Mouse (Mus musculus) splenic B cell, adult 2 months (primary cell): ENCODE results near the gene Zfp455.
"Not testable (repeated sequence)": the region's sequence is repeated elsewhere in the genome, so short reads cannot be mapped to it uniquely, and the experiment has no call there.

Experiments
- DNase-seq: peaks from one replicate; pipeline ENCODE4 v3.0.0-alpha.2; 2011; ENCODE audit warnings: low read depth, low spot score
- H3K27me3 ChIP-seq: 2 replicates; pipeline ENCODE4 v1.6.1; 2012; ENCODE audit warnings: mild to moderate bottlenecking, low read length, moderate library complexity, mixed read lengths; ENCODE audit not compliant: control insufficient read depth, poor library complexity, insufficient read depth, severe bottlenecking
- H3K36me3 ChIP-seq: 2 replicates; pipeline ENCODE4 v1.6.1; 2012; ENCODE audit warnings: mild to moderate bottlenecking, low read length, moderate library complexity, mixed read lengths; ENCODE audit not compliant: control insufficient read depth, poor library complexity, insufficient read depth, severe bottlenecking

Gene Zfp455

GRCm38 (mm10) chr13:67194340-67194894 lies at the start of gene Zfp455:
Zfp455 (plus strand) TSS chr13:67194506.
- H3K36me3 ChIP-seq, result no peaks in the 10 kb centered on the region
- DNase-seq, result peak; percentile 85

GRCm38 (mm10) chr13:67166122-67166521 lies 28.2 kb upstream of the Zfp455 start:
- DNase-seq, H3K27me3 ChIP-seq, H3K36me3 ChIP-seq: not testable (repeated sequence)

More at GRCm38 (mm10) chr13:67194340-67194894, at the start of gene Zfp455:
- H3K27me3 ChIP-seq, result no peaks in the 10 kb centered on the region

- peak; percentile 87 for DNase-seq
- not testable (repeated sequence) for H3K27me3 ChIP-seq, H3K36me3 ChIP-seq
Observed at GRCm38 (mm10) chr13:67172991-67173722, 21.1 kb upstream of the Zfp455 start, which contains the start of gene Rsl1. Rsl1 (plus strand) TSS chr13:67173182.

GRCm38 (mm10) chr13:67173723-67174055 lies 20.6 kb upstream of the Zfp455 start:
- DNase-seq, result no peak
- peaks cover 5% of the 10 kb centered on the region; the same call in 1 of the 2 replicates for H3K36me3 ChIP-seq

GRCm38 (mm10) chr13:67201656-67202055 lies 7.3 kb downstream of the Zfp455 start:
- DNase-seq, result no peak
- H3K27me3 ChIP-seq, result no peaks in the 10 kb centered on the region
- no peaks in the 10 kb centered on the region for H3K36me3 ChIP-seq

More at GRCm38 (mm10) chr13:67173723-67174055, 20.6 kb upstream of the Zfp455 start:
- H3K27me3 ChIP-seq, result no peaks in the 10 kb centered on the region

- DNase-seq, result peak; percentile 21
Observed at GRCm38 (mm10) chr13:67214015-67214607, 19.8 kb downstream of the Zfp455 start.

More at GRCm38 (mm10) chr13:67214015-67214607, 19.8 kb downstream of the Zfp455 start:
- H3K27me3 ChIP-seq, result no peaks in the 10 kb centered on the region
- no peaks in the 10 kb centered on the region for H3K36me3 ChIP-seq
